Comparison of ENCODE assay signal across 10 mouse cellular contexts in genomic region chr19:23400485-23400884, GRCm38 (mm10). TPM values are rescaled to one million over a fixed set of nuclear protein-coding genes. Genes with fewer than 3 reads are reported as not detected.
DNase-seq lines count a peak whose midpoint lies in the region; ATAC-seq and TF ChIP-seq lines count a peak whose summit lies in the region.
"Had no signal": no experiment of that assay in that cellular context is flagged by ENCODE, and none has a peak within 500 bp of the region (broad histone marks: within the 10 kb centered on the region; RNA-seq: fewer than 3 reads in every experiment).

No protein-coding gene starts in this region.

- TF ChIP-seq CTCF in layer of hippocampus, adult 2 months (conservative IDR thresholded peaks at IDR 0.05) = no peak

- H3K9me3 ChIP-seq in hindbrain, embryonic 14.5 days (ENCODE audit: control insufficient read depth, low read length) = no peaks in the 10 kb centered on the region
- H3K9me3 ChIP-seq in hindbrain, embryonic 13.5 days = no peaks in the 10 kb centered on the region
- H3K9me3 ChIP-seq in lung, embryonic 16.5 days (ENCODE audit: control insufficient read depth, low read length) = no peaks in the 10 kb centered on the region

- no peak overlapping the region for H3K9ac ChIP-seq in hindbrain, embryonic 14.5 days
- H3K9ac ChIP-seq in hindbrain, embryonic 13.5 days = no peak overlapping the region
- H3K9ac ChIP-seq in lung, embryonic 16.5 days (ENCODE audit: low read length) = no peak overlapping the region

- 62% methylated on average over 5 of the region's 5 CpGs for WGBS in hindbrain, embryonic 14.5 days
- WGBS in hindbrain, embryonic 13.5 days = 77% methylated on average over 5 of the region's 5 CpGs
- 39% methylated on average over 5 of the region's 5 CpGs for WGBS in lung, embryonic 16.5 days

- DNase-seq in hindbrain, embryonic 14.5 days (ENCODE audit: low spot score) = peak; percentile 66
- DNase-seq in adipocyte (ENCODE audit: low spot score) (peak; percentile 99), MN1 (ENCODE audit: low spot score) (no peak)
- DNase-seq in gastrocnemius, postnatal 25 days = peak; percentile 64
- no peak for DNase-seq in layer of hippocampus, adult 2 months (ENCODE audit: low spot score in 2 of 2)
- DNase-seq: right cerebral cortex, postnatal 4 days had no signal

- ATAC-seq in hindbrain, embryonic 14.5 days (ENCODE audit: low FRiP score) = no peak
- ATAC-seq in hindbrain, embryonic 13.5 days (ENCODE audit: low FRiP score) = no peak
- peak; percentile 81 for ATAC-seq in lung, embryonic 16.5 days (ENCODE audit: low read depth)
- ATAC-seq in megakaryocyte progenitor cell, adult 5-6 weeks (replicated peaks; ENCODE audit: poor library complexity) = no peak
- ATAC-seq: midbrain, embryonic 16.5 days had no signal

- no peaks in the 10 kb centered on the region for H3K36me3 ChIP-seq in hindbrain, embryonic 14.5 days (replicated peaks; ENCODE audit: control insufficient read depth, insufficient read depth)
- no peaks in the 10 kb centered on the region for H3K36me3 ChIP-seq in hindbrain, embryonic 13.5 days
- no peaks in the 10 kb centered on the region for H3K36me3 ChIP-seq in lung, embryonic 16.5 days (ENCODE audit: control insufficient read depth, insufficient read depth, low read length)

- no peaks in the 10 kb centered on the region for H3K4me1 ChIP-seq in hindbrain, embryonic 14.5 days (replicated peaks; ENCODE audit: control insufficient read depth, insufficient read depth, low read length)
- peaks cover 11% of the 10 kb centered on the region for H3K4me1 ChIP-seq in hindbrain, embryonic 13.5 days (replicated peaks)
- H3K4me1 ChIP-seq in lung, embryonic 16.5 days (replicated peaks; ENCODE audit: control insufficient read depth, insufficient read depth, low read length) = peaks cover 6% of the 10 kb centered on the region; the same call in 1 of the 2 replicates

- no peak overlapping the region for H3K27ac ChIP-seq in hindbrain, embryonic 14.5 days
- H3K27ac ChIP-seq in hindbrain, embryonic 13.5 days = no peak overlapping the region
- no peak overlapping the region for H3K27ac ChIP-seq in lung, embryonic 16.5 days (ENCODE audit: low read length)
- H3K27ac ChIP-seq in layer of hippocampus, adult 2 months = no peak overlapping the region

- H3K27me3 ChIP-seq in hindbrain, embryonic 14.5 days (ENCODE audit: control insufficient read depth, insufficient read depth, low read length) = 0 out of 2 replicates have a peak, but pooled peaks cover 6% of the 10 kb centered on the region
- peaks cover 32% of the 10 kb centered on the region; the same call in 1 of the 2 replicates for H3K27me3 ChIP-seq in hindbrain, embryonic 13.5 days
- no peaks in the 10 kb centered on the region for H3K27me3 ChIP-seq in lung, embryonic 16.5 days (ENCODE audit: control insufficient read depth, insufficient read depth, low read depth, low read length)

- no peak overlapping the region for H3K4me3 ChIP-seq in hindbrain, embryonic 14.5 days (replicated peaks; ENCODE audit: low read length)
- no peak overlapping the region for H3K4me3 ChIP-seq in hindbrain, embryonic 13.5 days
- no peak overlapping the region for H3K4me3 ChIP-seq in lung, embryonic 16.5 days (ENCODE audit: low read length)
- no peak overlapping the region for H3K4me3 ChIP-seq in layer of hippocampus, adult 2 months

- no peak overlapping the region for H3K4me2 ChIP-seq in hindbrain, embryonic 14.5 days (replicated peaks)
- no peak overlapping the region for H3K4me2 ChIP-seq in hindbrain, embryonic 13.5 days
- no peak overlapping the region for H3K4me2 ChIP-seq in lung, embryonic 16.5 days (ENCODE audit: low read depth, low read length)

RNA-seq across cellular contexts. Expression of gene Mamdc2, which starts 47.8 kb away (rescaled TPM):
- polyA plus RNA-seq in hindbrain, embryonic 14.5 days (2014; fragmentation: Nextera tagmentation; extraction: Ambion mirVana) = 1.6 and 1.8 TPM in 2 replicates
- polyA plus RNA-seq in hindbrain, embryonic 13.5 days (2015; fragmentation: Nextera tagmentation; extraction: Ambion mirVana) = 0.99 and 1.4 TPM in 2 replicates
- total RNA-seq in gastrocnemius, postnatal 25 days (2021) = 1 to 10 TPM in 1 of 2 experiments, under 1 TPM in 1; 0.78 to 1.1 TPM
- polyA plus RNA-seq in lung, embryonic 16.5 days (2015; fragmentation: Nextera tagmentation; extraction: Ambion mirVana) = 4.6 and 5.2 TPM in 2 replicates
- 0.20 and 0.35 TPM in 2 replicates for total RNA-seq in megakaryocyte progenitor cell, adult 5-6 weeks (2015)
- total RNA-seq in megakaryocyte progenitor cell, adult 5-6 weeks (2017) = 0.17 and 0.54 TPM in 2 replicates
- total RNA-seq in layer of hippocampus, adult 2 months (2021) = 1 to 10 TPM; 1.1 to 1.2 TPM

Comparison
In these comparisons a context has a peak if more than half of its experiments do, and no peak if none do; other contexts are left out.
1. DNase-seq: peak in hindbrain, embryonic 14.5 days (single experiment), adipocyte (single experiment) and gastrocnemius, postnatal 25 days (single experiment); none in MN1 (single experiment) and layer of hippocampus, adult 2 months (0 of 2).